ENCODE assay signal across 9 mouse cellular contexts in the genomic region with DNA sequence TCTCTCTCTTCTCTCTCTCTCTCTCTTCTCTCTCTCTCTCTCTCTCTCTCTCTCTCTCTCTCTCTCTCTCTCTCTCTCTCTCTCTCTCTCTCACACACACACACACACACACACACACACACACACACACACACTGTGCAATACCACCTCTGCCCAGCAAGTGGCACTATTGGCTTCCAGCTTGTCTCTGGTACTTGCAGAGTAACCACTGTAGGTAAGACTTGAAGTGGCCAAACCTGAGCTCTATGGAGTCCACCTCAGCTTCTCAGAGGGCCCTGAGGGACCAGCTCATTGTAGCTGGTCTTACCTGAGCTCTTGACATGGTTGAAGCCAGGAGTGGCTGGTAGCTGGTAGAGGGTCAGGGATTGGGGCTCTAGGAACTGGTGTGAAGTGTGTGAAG. TPM values are rescaled to one million over a fixed set of nuclear protein-coding genes. Genes with fewer than 3 reads are reported as not detected.
DNase-seq lines count a peak whose midpoint lies in the region; ATAC-seq and TF ChIP-seq lines count a peak whose summit lies in the region.
"Not testable (repeated sequence)": the region's sequence is repeated elsewhere in the genome, so short reads cannot be mapped to it uniquely, and the experiment has no call there.
"Had no signal": no experiment of that assay in that cellular context is flagged by ENCODE, and none has a peak within 500 bp of the region (broad histone marks: within the 10 kb centered on the region; RNA-seq: fewer than 3 reads in every experiment).

No protein-coding gene starts in this region.

- H3K4me3 ChIP-seq in hindbrain, postnatal 0 days (ENCODE audit: low read length), result not testable (repeated sequence)

- not testable (repeated sequence) for H3K9ac ChIP-seq in hindbrain, postnatal 0 days (replicated peaks; ENCODE audit: low read length)

- not testable (repeated sequence) for H3K27me3 ChIP-seq in hindbrain, postnatal 0 days (ENCODE audit: insufficient read depth, low read length)

- H3K36me3 ChIP-seq in hindbrain, postnatal 0 days (ENCODE audit: insufficient read depth, low read length), result not testable (repeated sequence)

- TF ChIP-seq CTCF in hindbrain, postnatal 0 days (IDR thresholded peaks at IDR 0.05; ENCODE audit: low read depth), result peak; percentile 84

- H3K4me2 ChIP-seq in hindbrain, postnatal 0 days (ENCODE audit: low read depth, low read length), result not testable (repeated sequence)

- peak; percentile 27 for DNase-seq in T-cell, adult 2 months (ENCODE audit: low spot score)
- peak; percentile 87 for DNase-seq in cerebellum, adult 9-10 months
- DNase-seq in hindbrain, postnatal 0 days (ENCODE audit: low spot score), result peak; percentile 77
- peak; percentile 58 to 63 for DNase-seq in layer of hippocampus, postnatal 14 days (ENCODE audit: low spot score in 2 of 2)
- DNase-seq in lung, postnatal 10 days, result peak; percentile 64
- peak; percentile 70 to 78 for DNase-seq in right cerebral cortex, adult 2 months (ENCODE audit: low spot score in 2 of 2)
- peak; percentile 3 to 24 for DNase-seq in urinary bladder, postnatal 36 days (ENCODE audit: low spot score in 2 of 2)

- not testable (repeated sequence) for H3K27ac ChIP-seq in hindbrain, postnatal 0 days

- H3K9me3 ChIP-seq in hindbrain, postnatal 0 days (ENCODE audit: low read length), result not testable (repeated sequence)

- ATAC-seq in frontal cortex, adult (ENCODE audit: low TSS enrichment), result peak; percentile 81; the same call in 1 of the 2 replicates
- peak; percentile 62; the same call in 1 of the 2 replicates for ATAC-seq in hindbrain, postnatal 0 days

- not testable (repeated sequence) for H3K4me1 ChIP-seq in hindbrain, postnatal 0 days (ENCODE audit: insufficient read depth, low read length)

RNA-seq across cellular contexts. Expression of a gene that starts 27.7 kb away (rescaled TPM):
- total RNA-seq in hindbrain, postnatal 0 days (2014; rRNA removed), result not detected in 2 replicates
- polyA plus RNA-seq in hindbrain, postnatal 0 days (2015; fragmentation: Nextera tagmentation; extraction: Ambion mirVana), result 0.04 TPM in 1 of 2 replicates, not detected in the other
- total RNA-seq in layer of hippocampus, postnatal 14 days (2021), result under 1 TPM; 0.14 to 0.41 TPM
- polyA plus RNA-seq: hindbrain, embryonic 15.5 days had no signal

Comparison
In these comparisons a context has a peak if more than half of its experiments do, and no peak if none do; other contexts are left out.
1. DNase-seq: peak in every context shown above with its lines; median percentile 87 in cerebellum, adult 9-10 months; 77 in hindbrain, postnatal 0 days; 74 in right cerebral cortex, adult 2 months; 64 in lung, postnatal 10 days; 60 in layer of hippocampus, postnatal 14 days; 27 in T-cell, adult 2 months; 14 in urinary bladder, postnatal 36 days.